Mouse (Mus musculus) bone marrow, adult 2 months (tissue): ENCODE measurements around the gene Cabp2.

Experiments used
- CTCF ChIP-seq: fragments of 200-500 bp; IDR thresholded peaks from 2 replicates; pipeline ENCODE4 v1.5.1; 2011; ENCODE audit warnings: low read length, control low read depth; ENCODE audit not compliant: control insufficient read depth, insufficient read depth
- POLR2A ChIP-seq: fragments of 200-500 bp; IDR thresholded peaks from 2 replicates; pipeline ENCODE4 v1.6.1; 2011; ENCODE audit warnings: low read depth, mild to moderate bottlenecking, control low read depth, low read length, borderline replicate concordance; ENCODE audit not compliant: control insufficient read depth

- TF ChIP-seq POLR2A, result no peak
- TF ChIP-seq CTCF, result no peak
Observed at GRCm38 (mm10) chr19:4104675-4105194, 23.4 kb downstream of the Cabp2 start.
